Mouse (Mus musculus): Measurements from ENCODE around the gene Alox8. TPM values are rescaled to one million over a fixed set of nuclear protein-coding genes. Genes with fewer than 3 reads are reported as not detected.

Gene Alox8
- total and polyA plus RNA-seq, 2 experiments from 2014 or later: 0.86 to 3.0 TPM

DNA sequence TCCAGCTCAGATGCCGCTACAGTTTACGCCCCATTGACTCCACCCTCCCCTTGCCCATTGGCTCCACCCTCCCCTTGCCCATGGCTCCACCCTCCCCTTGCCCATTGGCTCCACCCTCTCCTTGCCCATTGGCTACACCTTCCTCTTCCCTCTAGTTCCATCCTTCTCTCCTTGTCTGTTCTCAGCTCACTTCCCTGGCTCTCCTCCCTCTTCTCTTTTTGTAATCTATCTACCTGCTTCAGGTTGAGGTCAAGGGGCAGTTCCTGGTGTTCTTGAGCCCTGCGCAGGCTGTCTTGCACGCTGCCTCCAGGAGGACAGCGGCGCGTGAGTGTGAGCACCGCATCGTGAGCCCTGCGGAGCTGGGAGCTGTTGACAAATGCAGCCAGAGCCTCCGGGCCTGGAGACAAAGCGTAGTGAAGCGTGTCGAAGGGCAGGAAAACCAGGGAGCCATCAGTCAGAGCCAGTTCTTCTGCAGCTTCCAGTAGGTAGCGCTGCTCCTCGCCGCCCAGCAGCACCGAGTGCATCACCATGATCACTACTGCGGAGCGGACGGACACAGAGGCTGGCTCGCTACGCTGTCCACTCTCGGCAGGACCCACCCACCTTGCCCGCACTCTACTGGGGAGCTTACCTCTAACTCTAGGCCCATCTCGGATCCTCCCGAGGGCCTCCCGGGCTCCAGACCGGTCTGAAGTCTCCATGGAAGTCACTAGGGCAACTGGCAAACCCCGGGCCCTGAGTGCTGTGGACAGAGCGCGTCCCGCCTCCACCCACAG, 37.8 kb upstream of the Alox8 start:
- Histone ChIP-seq H3K36me3 (replicated peaks; ENCODE audit: control insufficient read depth, insufficient read depth, low read length) (no peaks in the 10 kb centered on the region), H3K4me2 (ENCODE audit: low read depth, low read length) (peak overlapping the region; percentile 78), H3K27ac (ENCODE audit: low read depth) (no peak overlapping the region), H3K4me1 (ENCODE audit: control insufficient read depth, insufficient read depth) (peaks cover 12% of the 10 kb centered on the region; the same call in 1 of the 2 replicates), H3K4me3 (ENCODE audit: low read depth, low read length) (peak overlapping the region; percentile 46), H3K9me3 (replicated peaks; ENCODE audit: control insufficient read depth, low read length) (no peaks in the 10 kb centered on the region), H3K9ac (replicated peaks; ENCODE audit: low read depth, low read length) (0 out of 2 replicates have a peak overlapping the region, but pooled peaks have one; percentile 37), H3K27me3 (ENCODE audit: control insufficient read depth, insufficient read depth, low read length) (peaks cover 42% of the 10 kb centered on the region)
- ATAC-seq (ENCODE audit: insufficient read depth, low read depth): peak; percentile 75
- TF ChIP-seq CTCF (IDR thresholded peaks at IDR 0.05; ENCODE audit: low read depth) (peak; percentile 40), EP300 (IDR thresholded peaks at IDR 0.05; ENCODE audit: low read depth) (no peak)
- peak; percentile 34 for DNase-seq (ENCODE audit: low spot score)
- 2% methylated on average over 33 of the region's 33 CpGs for WGBS

DNA sequence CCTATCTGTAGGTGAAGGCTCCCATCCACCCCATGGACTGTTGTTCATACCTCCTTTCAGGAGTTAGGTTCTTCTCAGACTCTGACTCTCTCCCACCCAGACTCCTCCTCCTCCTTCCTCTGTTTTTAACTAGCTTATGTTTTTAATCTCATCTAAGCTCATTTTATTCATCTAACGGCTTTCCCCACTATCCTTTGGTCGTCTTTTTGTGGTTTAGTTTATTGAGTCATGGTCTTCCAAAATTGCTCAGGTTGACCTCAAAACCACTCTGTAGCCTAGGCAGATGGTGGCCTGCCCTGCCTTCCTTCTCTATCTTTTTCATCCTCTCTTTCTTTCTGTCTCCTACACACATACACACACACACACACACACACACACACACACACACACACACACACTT, 35.5 kb upstream of the Alox8 start:
- Histone ChIP-seq H3K9ac (replicated peaks; ENCODE audit: low read depth, low read length) (no peak overlapping the region), H3K27me3 (ENCODE audit: control insufficient read depth, insufficient read depth, low read length) (peaks cover 42% of the 10 kb centered on the region), H3K4me1 (ENCODE audit: control insufficient read depth, insufficient read depth) (peaks cover 12% of the 10 kb centered on the region; the same call in 1 of the 2 replicates), H3K36me3 (replicated peaks; ENCODE audit: control insufficient read depth, insufficient read depth, low read length) (no peaks in the 10 kb centered on the region), H3K4me3 (ENCODE audit: low read depth, low read length) (no peak overlapping the region), H3K4me2 (ENCODE audit: low read depth, low read length) (no peak overlapping the region), H3K9me3 (replicated peaks; ENCODE audit: control insufficient read depth, low read length) (no peaks in the 10 kb centered on the region), H3K27ac (ENCODE audit: low read depth) (no peak overlapping the region)
- WGBS: 66% methylated on average over 2 of the region's 2 CpGs
- TF ChIP-seq EP300 (IDR thresholded peaks at IDR 0.05; ENCODE audit: low read depth) (no peak), CTCF (IDR thresholded peaks at IDR 0.05; ENCODE audit: low read depth) (no peak)
- DNase-seq (ENCODE audit: low spot score): no peak
- no peak for ATAC-seq (ENCODE audit: insufficient read depth, low read depth)

DNA sequence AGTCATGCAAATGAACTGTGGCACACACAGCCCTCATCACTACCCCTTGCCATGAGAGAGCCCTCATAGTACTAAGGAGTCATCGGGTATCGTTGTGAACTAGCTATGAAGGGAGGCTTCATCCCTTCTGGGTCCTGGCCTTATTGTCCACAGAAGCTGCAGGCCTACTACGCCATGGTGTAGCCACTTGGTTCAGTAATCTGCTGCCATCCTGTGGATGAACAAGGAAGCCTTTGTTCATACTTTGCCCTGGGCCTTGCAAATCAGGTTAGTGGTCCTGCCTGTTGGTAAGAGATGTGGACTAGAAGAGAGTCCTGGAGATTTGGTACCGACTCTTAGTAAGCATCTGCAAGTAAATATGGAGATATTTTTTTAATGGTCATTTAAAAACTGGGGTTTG, 32.8 kb upstream of the Alox8 start:
- DNase-seq (ENCODE audit: low spot score) (no peak), ATAC-seq (ENCODE audit: insufficient read depth, low read depth) (no peak)
- Histone ChIP-seq H3K4me2 (ENCODE audit: low read depth, low read length) (no peak overlapping the region), H3K4me1 (ENCODE audit: control insufficient read depth, insufficient read depth) (peaks cover 6% of the 10 kb centered on the region; the same call in 1 of the 2 replicates), H3K9ac (replicated peaks; ENCODE audit: low read depth, low read length) (no peak overlapping the region), H3K27me3 (ENCODE audit: control insufficient read depth, insufficient read depth, low read length) (peaks cover 22% of the 10 kb centered on the region), H3K9me3 (replicated peaks; ENCODE audit: control insufficient read depth, low read length) (no peaks in the 10 kb centered on the region), H3K36me3 (replicated peaks; ENCODE audit: control insufficient read depth, insufficient read depth, low read length) (no peaks in the 10 kb centered on the region), H3K4me3 (ENCODE audit: low read depth, low read length) (no peak overlapping the region), H3K27ac (ENCODE audit: low read depth) (no peak overlapping the region)
- WGBS: 64% methylated on average over 4 of the region's 4 CpGs
- TF ChIP-seq EP300 (IDR thresholded peaks at IDR 0.05; ENCODE audit: low read depth): no peak
- TF ChIP-seq CTCF (IDR thresholded peaks at IDR 0.05; ENCODE audit: low read depth): peak; percentile 41

DNA sequence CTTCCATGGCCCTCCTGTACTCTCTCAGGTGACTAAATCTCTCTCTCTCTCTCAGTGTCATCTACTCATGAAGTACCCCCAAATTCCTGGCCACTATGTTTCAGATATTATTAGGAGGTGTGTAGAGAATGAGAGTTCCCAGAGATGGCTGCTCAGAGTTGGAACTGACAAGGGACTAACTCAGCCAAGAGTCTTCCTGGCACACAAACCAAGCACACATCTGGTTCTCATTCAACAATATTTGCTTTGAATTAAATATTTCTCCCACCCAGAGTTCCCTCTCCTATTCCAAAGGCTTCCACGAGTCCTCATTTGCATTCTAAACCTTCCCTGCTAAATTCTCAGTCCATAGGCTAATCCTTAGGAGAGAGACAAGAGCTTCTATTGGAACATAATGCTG, 28.1 kb upstream of the Alox8 start:
- Histone ChIP-seq H3K9me3 (replicated peaks; ENCODE audit: control insufficient read depth, low read length) (no peaks in the 10 kb centered on the region), H3K27ac (ENCODE audit: low read depth) (no peak overlapping the region), H3K36me3 (replicated peaks; ENCODE audit: control insufficient read depth, insufficient read depth, low read length) (no peaks in the 10 kb centered on the region), H3K27me3 (ENCODE audit: control insufficient read depth, insufficient read depth, low read length) (no peaks in the 10 kb centered on the region), H3K4me3 (ENCODE audit: low read depth, low read length) (no peak overlapping the region), H3K9ac (replicated peaks; ENCODE audit: low read depth, low read length) (no peak overlapping the region), H3K4me2 (ENCODE audit: low read depth, low read length) (no peak overlapping the region), H3K4me1 (ENCODE audit: control insufficient read depth, insufficient read depth) (no peaks in the 10 kb centered on the region)
- DNase-seq (ENCODE audit: low spot score) (no peak), ATAC-seq (ENCODE audit: insufficient read depth, low read depth) (no peak)
- TF ChIP-seq CTCF (IDR thresholded peaks at IDR 0.05; ENCODE audit: low read depth) (no peak), EP300 (IDR thresholded peaks at IDR 0.05; ENCODE audit: low read depth) (no peak)
- WGBS: 71% methylated on average over 1 of the region's 1 CpGs

DNA sequence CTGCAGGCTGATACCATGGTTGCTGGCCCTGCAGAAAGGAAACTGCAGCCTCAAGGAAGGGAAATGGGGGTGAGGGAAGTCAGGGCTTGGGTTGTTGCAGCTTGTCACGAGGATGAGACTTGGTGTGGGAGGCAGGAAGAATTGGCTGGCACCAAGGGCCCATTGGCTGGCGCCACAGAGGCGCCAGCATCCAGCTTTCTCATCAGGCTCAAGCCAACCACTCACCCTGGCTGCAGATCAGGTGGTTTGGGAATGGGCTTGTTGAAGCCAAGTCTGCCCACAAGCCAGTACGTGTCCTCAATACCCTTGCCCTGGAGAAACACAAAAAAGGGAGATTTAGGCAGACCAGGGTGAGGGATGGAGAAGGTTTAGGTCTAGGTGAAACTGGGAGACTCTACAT, 25.5 kb upstream of the Alox8 start:
- Histone ChIP-seq H3K27ac (ENCODE audit: low read depth) (no peak overlapping the region), H3K9me3 (replicated peaks; ENCODE audit: control insufficient read depth, low read length) (no peaks in the 10 kb centered on the region), H3K9ac (replicated peaks; ENCODE audit: low read depth, low read length) (no peak overlapping the region), H3K4me3 (ENCODE audit: low read depth, low read length) (no peak overlapping the region), H3K36me3 (replicated peaks; ENCODE audit: control insufficient read depth, insufficient read depth, low read length) (no peaks in the 10 kb centered on the region), H3K4me2 (ENCODE audit: low read depth, low read length) (no peak overlapping the region), H3K27me3 (ENCODE audit: control insufficient read depth, insufficient read depth, low read length) (0 out of 2 replicates have a peak, but pooled peaks cover 2% of the 10 kb centered on the region), H3K4me1 (ENCODE audit: control insufficient read depth, insufficient read depth) (no peaks in the 10 kb centered on the region)
- DNase-seq (ENCODE audit: low spot score) (no peak), ATAC-seq (ENCODE audit: insufficient read depth, low read depth) (no peak)
- 75% methylated on average over 4 of the region's 4 CpGs for WGBS
- TF ChIP-seq EP300 (IDR thresholded peaks at IDR 0.05; ENCODE audit: low read depth) (no peak), CTCF (IDR thresholded peaks at IDR 0.05; ENCODE audit: low read depth) (no peak)

Data from heart, postnatal 0 days (tissue).